Mouse (Mus musculus) left cerebral cortex, postnatal 4 days (tissue): ENCODE results near the gene Olfr764-ps1. TPM values are rescaled to one million over a fixed set of nuclear protein-coding genes. Genes with fewer than 3 reads are reported as not detected.

ENCODE experiments used
- total RNA-seq, 2 experiments: library from RNA; stranded (reverse); gene quantifications; 2 replicates each; pipeline ENCODE4 v1.2.3; 2021

The Olfr764-ps1 gene
- total RNA-seq, 2 experiments from 2014 or later = not detected

Other genes starting within 250 kb of the Olfr764-ps1 start
- 1 to 10 TPM in 1 of 2 experiments, under 1 TPM in 1; 0.74 to 1.3 TPM for gene Mmp19, start 249.0 kb downstream of the Olfr764-ps1 start, total RNA-seq
- 10 to 100 TPM; 59.3 to 63.3 TPM for gene Dnajc14, start 235.8 kb downstream of the Olfr764-ps1 start, total RNA-seq
- gene Tmem198b, start 235.5 kb downstream of the Olfr764-ps1 start, total RNA-seq = 10 to 100 TPM; 14.1 to 14.2 TPM
- gene Sarnp, start 222.6 kb downstream of the Olfr764-ps1 start, total RNA-seq = 10 to 100 TPM; 50.9 to 53.4 TPM
- 1 to 10 TPM; 4.3 to 5.2 TPM for gene Ormdl2, start 218.3 kb downstream of the Olfr764-ps1 start, total RNA-seq
- gene Gdf11, start 148.2 kb downstream of the Olfr764-ps1 start, total RNA-seq = 10 to 100 TPM; 18.8 to 20.1 TPM
- gene Cd63, start 138.9 kb downstream of the Olfr764-ps1 start, total RNA-seq = 10 to 100 TPM; 52.7 to 64.3 TPM
- 1 to 10 TPM; 5.4 to 6.1 TPM for gene Rdh5, start 117.0 kb downstream of the Olfr764-ps1 start, total RNA-seq
- gene Bloc1s1, start 115.9 kb downstream of the Olfr764-ps1 start, total RNA-seq = 10 to 100 TPM; 90.7 to 91.9 TPM
- gene Itga7, start 106.1 kb downstream of the Olfr764-ps1 start, total RNA-seq = 1 to 10 TPM; 8.9 to 9.1 TPM
- not detected for gene Mettl7b, start 78.9 kb downstream of the Olfr764-ps1 start, total RNA-seq
- gene Olfr9, start 50.5 kb downstream of the Olfr764-ps1 start, total RNA-seq = not detected
- not detected for gene Olfr763, start 29.1 kb downstream of the Olfr764-ps1 start, total RNA-seq
- gene Olfr765, start 10.1 kb upstream of the Olfr764-ps1 start, total RNA-seq = not detected
- gene Olfr766-ps1, start 29.1 kb upstream of the Olfr764-ps1 start, total RNA-seq = not detected
- gene Olfr767, start 43.0 kb upstream of the Olfr764-ps1 start, total RNA-seq = under 1 TPM in 1 of 2 experiments, not detected in 1; 0.14 TPM
- not detected for gene Olfr768, start 59.5 kb upstream of the Olfr764-ps1 start, total RNA-seq
- not detected for gene Olfr769, start 78.0 kb upstream of the Olfr764-ps1 start, total RNA-seq
- gene Olfr770, start 99.1 kb upstream of the Olfr764-ps1 start, total RNA-seq = not detected
- not detected for gene Olfr771, start 124.9 kb upstream of the Olfr764-ps1 start, total RNA-seq
- gene Olfr772, start 138.0 kb upstream of the Olfr764-ps1 start, total RNA-seq = not detected
- not detected for gene Olfr773, start 147.5 kb upstream of the Olfr764-ps1 start, total RNA-seq
- not detected for gene Olfr774, start 196.3 kb upstream of the Olfr764-ps1 start, total RNA-seq
- not detected for gene Olfr775, start 208.5 kb upstream of the Olfr764-ps1 start, total RNA-seq
- gene Olfr776, start 219.2 kb upstream of the Olfr764-ps1 start, total RNA-seq = not detected
- gene Olfr777, start 231.6 kb upstream of the Olfr764-ps1 start, total RNA-seq = not detected